In the genomic region with DNA sequence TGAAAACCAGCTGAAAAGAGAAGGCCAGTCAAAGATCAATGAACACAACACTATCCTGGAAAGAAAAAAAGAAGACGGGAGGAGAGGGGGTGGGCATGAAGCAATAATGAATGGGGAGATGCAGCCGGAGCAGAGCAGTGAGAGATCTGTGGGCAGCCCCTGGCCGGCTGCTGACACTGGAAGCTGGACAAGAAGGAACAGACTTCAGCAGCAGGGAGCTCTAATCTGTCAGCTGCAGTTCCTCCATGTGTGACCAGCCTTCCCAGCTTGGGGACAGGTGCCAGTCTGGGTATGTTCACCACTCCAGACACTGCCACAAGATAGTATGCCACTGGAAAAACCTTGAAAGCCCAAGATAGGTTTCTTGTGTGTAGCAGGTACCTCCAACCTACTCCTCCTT, we compare ENCODE assay signal across 12 mouse cellular contexts.
"Had no signal": no experiment of that assay in that cellular context is flagged by ENCODE, and none has a peak within 500 bp of the region (broad histone marks: within the 10 kb centered on the region; RNA-seq: fewer than 3 reads in every experiment).

No protein-coding gene starts in this region.

- H3K9ac ChIP-seq: kidney, embryonic 15.5 days; limb, embryonic 13.5 days; liver, embryonic 14.5 days; midbrain, embryonic 13.5 days; neural tube, embryonic 13.5 days; stomach, embryonic 15.5 days had no signal

- DNase-seq: kidney, postnatal 14 days; layer of hippocampus, postnatal 36 days; lung, adult 18-20 months; right cerebral cortex, postnatal 14 days; thymus, adult 2 months; thymus, postnatal 25 days had no signal

- H3K9me3 ChIP-seq: kidney, embryonic 15.5 days; limb, embryonic 13.5 days; midbrain, embryonic 13.5 days; neural tube, embryonic 13.5 days; stomach, embryonic 15.5 days had no signal

- H3K36me3 ChIP-seq: kidney, embryonic 15.5 days; limb, embryonic 13.5 days; midbrain, embryonic 13.5 days; neural tube, embryonic 13.5 days; stomach, embryonic 15.5 days had no signal

- H3K27me3 ChIP-seq: limb, embryonic 13.5 days; midbrain, embryonic 13.5 days; neural tube, embryonic 13.5 days; stomach, embryonic 15.5 days had no signal

- H3K27ac ChIP-seq: kidney, embryonic 15.5 days; limb, embryonic 13.5 days; liver, embryonic 14.5 days; midbrain, embryonic 13.5 days; neural tube, embryonic 13.5 days; stomach, embryonic 15.5 days had no signal

- H3K4me3 ChIP-seq: kidney, embryonic 15.5 days; limb, embryonic 13.5 days; midbrain, embryonic 13.5 days; neural tube, embryonic 13.5 days; stomach, embryonic 15.5 days had no signal

- ATAC-seq: midbrain, embryonic 13.5 days had no signal

- H3K4me1 ChIP-seq: stomach, embryonic 15.5 days had no signal

- H3K4me2 ChIP-seq: kidney, embryonic 15.5 days; limb, embryonic 13.5 days; midbrain, embryonic 13.5 days; neural tube, embryonic 13.5 days; stomach, embryonic 15.5 days had no signal
